Mouse (Mus musculus) small intestine, adult 2 months (tissue): ENCODE results near the gene Pfkfb3.

Source experiments
- CTCF ChIP-seq: fragments of 200-500 bp; IDR thresholded peaks from 2 replicates; pipeline ENCODE4 v1.5.1; 2012; ENCODE audit warnings: low read depth, mild to moderate bottlenecking, control low read depth, inconsistent platforms, low read length, moderate library complexity, mixed read lengths; ENCODE audit not compliant: insufficient replicate concordance, insufficient read length; ENCODE audit errors: extremely low read depth
- POLR2A ChIP-seq: fragments of 200-500 bp; IDR thresholded peaks from 2 replicates; pipeline ENCODE4 v1.6.1; 2012; ENCODE audit warnings: low read depth, mild to moderate bottlenecking, control low read depth, inconsistent platforms, low read length, moderate library complexity

- TF ChIP-seq POLR2A (no peak), CTCF (no peak)
These were observed 78.6 kb downstream of the Pfkfb3 start for GRCm38 (mm10) chr2:11475316-11475715.
